Mouse (Mus musculus) left cerebral cortex, postnatal 4 days (tissue): Measurements from ENCODE around the gene Arhgef40. TPM values are rescaled to one million over a fixed set of nuclear protein-coding genes. Genes with fewer than 3 reads are reported as not detected.
A peak's percentile ranks its signal among the peaks of the same experiment; 100 is the strongest.

ENCODE experiments used
- DNase-seq: peaks from one replicate; pipeline ENCODE4 v3.0.0-alpha.2; 2022
- intact Hi-C: fragments of 180-260 bp; cut with DNase I; formaldehyde crosslinking; loops from one replicate; pipeline ENCODE4 v1.15.1; 2025
- total RNA-seq, 2 experiments: library from RNA; stranded (reverse); gene quantifications; 2 replicates each; pipeline ENCODE4 v1.2.3; 2021

Arhgef40 gene
- total RNA-seq, 2 experiments from 2014 or later = 59.8 to 68.1 TPM

GRCm38 (mm10) chr14:51996866-51997265 is 12.3 kb downstream of the Arhgef40 start:
- intact Hi-C loops = no loop called here
- DNase-seq = peak; percentile 90

- intact Hi-C loops = no loop called here
- no peak for DNase-seq
Measured at GRCm38 (mm10) chr14:51997483-51997882, 13.0 kb downstream of the Arhgef40 start.

- DNase-seq = peak; percentile 69
- intact Hi-C loops = no loop called here
Measured at GRCm38 (mm10) chr14:52003981-52004495, 19.5 kb downstream of the Arhgef40 start.

- DNase-seq = no peak
- intact Hi-C loops = loop anchor here (5.0 kb wide), 1 partner anchor 113 kb away; the partner anchor contains the start of gene Slc39a2
Measured at GRCm38 (mm10) chr14:52005141-52005540, 20.6 kb downstream of the Arhgef40 start.

- DNase-seq = no peak
- intact Hi-C loops = loop anchor here (5.0 kb wide), 1 partner anchor 113 kb away; the partner anchor contains the start of gene Slc39a2
Measured at GRCm38 (mm10) chr14:52005616-52006015, 21.1 kb downstream of the Arhgef40 start.

- intact Hi-C loops = loop anchor here (5.0 kb wide), 1 partner anchor 114 kb away; the partner anchor contains the start of gene Slc39a2
- no peak for DNase-seq
Measured at GRCm38 (mm10) chr14:52006241-52006640, 21.7 kb downstream of the Arhgef40 start.

GRCm38 (mm10) chr14:52006771-52007170 is 22.3 kb downstream of the Arhgef40 start:
- intact Hi-C loops = loop anchor here (5.0 kb wide), 1 partner anchor 114 kb away; the partner anchor contains the start of gene Slc39a2
- no peak for DNase-seq

- DNase-seq = peak; percentile 95
- intact Hi-C loops = loop anchor here (5.0 kb wide), 1 partner anchor 116 kb away; the partner anchor contains the start of gene Slc39a2
Measured at GRCm38 (mm10) chr14:52008321-52009203, 24.0 kb downstream of the Arhgef40 start.

GRCm38 (mm10) chr14:52009361-52009760 is 24.8 kb downstream of the Arhgef40 start:
- intact Hi-C loops = loop anchor here (5.0 kb wide), 1 partner anchor 117 kb away; the partner anchor contains the start of gene Slc39a2

GRCm38 (mm10) chr14:52009841-52010240 is 25.3 kb downstream of the Arhgef40 start:
- DNase-seq = no peak
- intact Hi-C loops = loop anchor here (5.0 kb wide), 1 partner anchor 118 kb away; the partner anchor contains the start of gene Slc39a2

More at GRCm38 (mm10) chr14:52009361-52009760, 24.8 kb downstream of the Arhgef40 start:
- DNase-seq = no peak

- intact Hi-C loops = no loop called here
- DNase-seq = peak; percentile 91
Measured at GRCm38 (mm10) chr14:52010446-52011111, 26.1 kb downstream of the Arhgef40 start.

GRCm38 (mm10) chr14:52011683-52012082 is 27.2 kb downstream of the Arhgef40 start:
- no peak for DNase-seq
- intact Hi-C loops = no loop called here

GRCm38 (mm10) chr14:52012085-52012484 is 27.6 kb downstream of the Arhgef40 start:
- intact Hi-C loops = no loop called here
- DNase-seq = peak; percentile 60

GRCm38 (mm10) chr14:52012553-52012952 is 28.0 kb downstream of the Arhgef40 start:
- intact Hi-C loops = no loop called here
- DNase-seq = no peak

GRCm38 (mm10) chr14:52013021-52013610 is 28.6 kb downstream of the Arhgef40 start:
- intact Hi-C loops = no loop called here

GRCm38 (mm10) chr14:52013771-52014219 is 29.3 kb downstream of the Arhgef40 start:
- DNase-seq = peak; percentile 60
- intact Hi-C loops = no loop called here

More at GRCm38 (mm10) chr14:52013021-52013610, 28.6 kb downstream of the Arhgef40 start:
- DNase-seq = no peak

- intact Hi-C loops = no loop called here
- no peak for DNase-seq
Measured at GRCm38 (mm10) chr14:52014271-52014760, 29.8 kb downstream of the Arhgef40 start.

GRCm38 (mm10) chr14:52014761-52015311 is 30.3 kb downstream of the Arhgef40 start:
- DNase-seq = peak; percentile 81
- intact Hi-C loops = no loop called here

- no peak for DNase-seq
- intact Hi-C loops = no loop called here
Measured at GRCm38 (mm10) chr14:52015445-52016100, 31.1 kb downstream of the Arhgef40 start, which contains the start of gene Tmem253. Gene Tmem253 (plus strand): TSS chr14:52015658.
